Mouse (Mus musculus) liver, postnatal 0 days (tissue): ENCODE measurements at regions not wholly inside any gene's neighbourhood (a gene's known extent, or its start where the extent isn't known, plus 50 kb on each side); places are given as distances from the start of the nearest gene placed in this dataset.
"Not testable (repeated sequence)": the region's sequence is repeated elsewhere in the genome, so short reads cannot be mapped to it uniquely, and the experiment has no call there.

Experiments used
- ATAC-seq: fragments of 200-750 bp; cut with Nextera tagmentation; 2 replicates; pipeline ENCODE4 v1.8.0; 2017; ENCODE audit warnings: mild to moderate bottlenecking, moderate library complexity
- DNase-seq: peaks from one replicate; pipeline ENCODE4 v3.0.0-alpha.2; 2016
- H3K27ac ChIP-seq: fragments of 300-500 bp; sonication (generic); 2 replicates; pipeline ENCODE4 v1.5.1; 2014; ENCODE audit warnings: antibody characterized with exemption, moderate library complexity, mild to moderate bottlenecking, low read depth
- H3K27me3 ChIP-seq: fragments of 300-500 bp; sonication (generic); 2 replicates; pipeline ENCODE4 v1.6.1; 2014; ENCODE audit warnings: low read length, control low read depth, mixed read lengths; ENCODE audit not compliant: insufficient read depth
- H3K36me3 ChIP-seq: fragments of 300-500 bp; sonication (generic); replicated peaks from 2 replicates; pipeline ENCODE4 v1.6.1; 2014; ENCODE audit warnings: mild to moderate bottlenecking, control low read depth, low read length, moderate library complexity, mixed read lengths; ENCODE audit not compliant: insufficient read depth
- H3K4me1 ChIP-seq: fragments of 300-500 bp; sonication (generic); 2 replicates; pipeline ENCODE4 v1.6.1; 2014; ENCODE audit warnings: antibody characterized with exemption, mild to moderate bottlenecking, control low read depth; ENCODE audit not compliant: insufficient read depth
- H3K4me2 ChIP-seq: fragments of 300-500 bp; sonication (generic); 2 replicates; pipeline ENCODE4 v1.6.1; 2014; ENCODE audit warnings: low read depth, mild to moderate bottlenecking, low read length, moderate library complexity, mixed read lengths
- H3K4me3 ChIP-seq: fragments of 300-500 bp; sonication (generic); 2 replicates; pipeline ENCODE4 v1.5.1; 2014; ENCODE audit warnings: low read depth, low read length
- H3K9ac ChIP-seq: fragments of 300-500 bp; sonication (generic); replicated peaks from 2 replicates; pipeline ENCODE4 v1.6.1; 2014; ENCODE audit warnings: mild to moderate bottlenecking, moderate library complexity
- H3K9me3 ChIP-seq: fragments of 300-500 bp; sonication (generic); 2 replicates; pipeline ENCODE4 v1.6.1; 2016; ENCODE audit warnings: mild to moderate bottlenecking, control low read depth, low read length, mixed read lengths
- CTCF ChIP-seq: sonication (generic); IDR thresholded peaks from 2 replicates; pipeline ENCODE4 v1.5.1; 2016; ENCODE audit warnings: antibody characterized with exemption, low read depth
- EP300 ChIP-seq: IDR thresholded peaks from 2 replicates; pipeline ENCODE4 v1.6.1; 2016; ENCODE audit warnings: antibody characterized with exemption, low read depth, mild to moderate bottlenecking
- WGBS: fragments of 180-500 bp; shearing (Covaris S2); extraction: QIAGEN DNeasy Blood & Tissue Kit; methylation state at CpG from one replicate; pipeline ENCODE4 v1.1.7; 2014; ENCODE audit not compliant: insufficient replicate concordance; 5-methylcytosine and 5-hydroxymethylcytosine counted together

DNA sequence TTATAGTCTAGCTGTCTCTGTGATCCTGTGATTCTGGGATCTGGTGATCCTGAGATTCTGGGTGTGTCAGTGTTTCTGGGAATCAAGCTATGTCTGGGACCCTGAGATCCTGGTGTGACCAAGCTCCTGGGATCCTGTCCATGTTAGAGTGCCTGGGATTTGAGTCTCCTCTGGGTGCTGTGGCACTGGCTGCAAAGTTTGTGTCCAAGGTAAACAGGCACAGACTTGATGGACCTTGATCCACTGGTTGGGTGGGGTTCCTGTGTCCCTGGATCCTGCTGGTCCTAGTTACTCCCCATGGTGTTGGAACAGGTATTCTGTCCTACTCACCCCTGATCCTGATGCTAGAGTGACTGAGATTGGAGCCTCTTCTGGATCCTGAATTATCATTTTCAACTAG lies 818.4 kb downstream of the Triml1 start:
- Histone ChIP-seq H3K4me3 (no peak overlapping the region), H3K36me3 (no peaks in the 10 kb centered on the region), H3K4me2 (no peak overlapping the region), H3K27me3 (no peaks in the 10 kb centered on the region), H3K27ac (no peak overlapping the region), H3K4me1 (no peaks in the 10 kb centered on the region), H3K9ac (no peak overlapping the region), H3K9me3 (no peaks in the 10 kb centered on the region)
- ATAC-seq (no peak), DNase-seq (no peak)
- no peak for TF ChIP-seq CTCF
- no peak for TF ChIP-seq EP300

- Histone ChIP-seq H3K36me3 (no peaks in the 10 kb centered on the region), H3K4me1 (no peaks in the 10 kb centered on the region), H3K4me2 (no peak overlapping the region), H3K4me3 (no peak overlapping the region), H3K27ac (no peak overlapping the region), H3K27me3 (no peaks in the 10 kb centered on the region), H3K9ac (no peak overlapping the region), H3K9me3 (no peaks in the 10 kb centered on the region)
- ATAC-seq (no peak), DNase-seq (no peak)
- no peak for TF ChIP-seq EP300
- no peak for TF ChIP-seq CTCF
- WGBS: 63% methylated on average over 1 of the region's 1 CpGs
These were observed 830.2 kb downstream of the Triml1 start for GRCm38 (mm10) chr8:42311060-42311459.

DNA sequence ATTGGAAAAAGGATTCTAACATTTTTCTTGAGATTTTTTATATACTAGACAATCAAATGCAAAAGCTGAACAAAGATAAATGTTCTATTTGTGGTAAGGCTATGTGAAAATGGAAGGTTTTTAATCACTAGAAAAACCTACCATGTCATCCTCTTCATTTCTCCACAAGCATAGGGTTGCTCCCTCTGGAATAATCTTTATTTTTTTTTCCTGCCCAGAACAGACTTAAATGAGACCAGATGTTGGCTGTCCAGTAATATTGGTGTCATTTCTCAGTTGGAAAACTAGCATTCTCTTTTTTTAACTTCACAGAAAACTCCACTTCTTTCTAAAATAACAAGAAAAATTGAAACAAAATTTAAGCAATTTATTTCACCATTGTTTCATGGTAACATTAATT lies 849.9 kb downstream of the Triml1 start:
- no peak for TF ChIP-seq CTCF
- TF ChIP-seq EP300: no peak

DNA sequence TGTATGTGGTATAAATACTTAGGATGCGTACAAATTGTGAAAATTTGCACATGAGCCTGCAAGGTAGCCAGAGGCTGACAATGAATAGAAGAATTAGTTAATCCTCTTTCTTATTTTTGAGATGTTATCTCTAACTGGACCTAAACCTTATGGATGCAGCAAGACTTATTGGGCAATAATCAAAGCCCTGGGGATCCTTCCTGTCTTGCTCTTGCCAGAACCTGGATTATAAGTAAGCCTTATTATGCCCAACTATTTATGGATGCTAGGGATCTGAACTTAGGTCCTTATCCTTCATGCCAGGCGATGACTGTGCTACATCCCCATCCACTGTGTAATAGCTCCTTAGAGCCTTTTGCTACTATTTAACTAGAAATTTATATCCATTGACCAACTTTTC lies 859.3 kb downstream of the Triml1 start:
- Histone ChIP-seq H3K9ac (no peak overlapping the region), H3K9me3 (no peaks in the 10 kb centered on the region), H3K4me1 (no peaks in the 10 kb centered on the region), H3K4me3 (no peak overlapping the region), H3K27ac (no peak overlapping the region), H3K27me3 (no peaks in the 10 kb centered on the region), H3K4me2 (no peak overlapping the region), H3K36me3 (no peaks in the 10 kb centered on the region)
- DNase-seq: no peak
- no peak for TF ChIP-seq EP300
- no peak for TF ChIP-seq CTCF
- ATAC-seq: no peak
- WGBS: 73% methylated on average over 2 of the region's 2 CpGs

More for the DNA sequence above, 849.9 kb downstream of the Triml1 start:
- H3K9me3 ChIP-seq: no peaks in the 10 kb centered on the region
- H3K27ac ChIP-seq: no peak overlapping the region
- no peak for ATAC-seq
- no peak overlapping the region for H3K9ac ChIP-seq
- H3K4me2 ChIP-seq: no peak overlapping the region
- no peak overlapping the region for H3K4me3 ChIP-seq
- H3K36me3 ChIP-seq: no peaks in the 10 kb centered on the region
- no peak for DNase-seq
- H3K27me3 ChIP-seq: no peaks in the 10 kb centered on the region
- no peaks in the 10 kb centered on the region for H3K4me1 ChIP-seq

DNA sequence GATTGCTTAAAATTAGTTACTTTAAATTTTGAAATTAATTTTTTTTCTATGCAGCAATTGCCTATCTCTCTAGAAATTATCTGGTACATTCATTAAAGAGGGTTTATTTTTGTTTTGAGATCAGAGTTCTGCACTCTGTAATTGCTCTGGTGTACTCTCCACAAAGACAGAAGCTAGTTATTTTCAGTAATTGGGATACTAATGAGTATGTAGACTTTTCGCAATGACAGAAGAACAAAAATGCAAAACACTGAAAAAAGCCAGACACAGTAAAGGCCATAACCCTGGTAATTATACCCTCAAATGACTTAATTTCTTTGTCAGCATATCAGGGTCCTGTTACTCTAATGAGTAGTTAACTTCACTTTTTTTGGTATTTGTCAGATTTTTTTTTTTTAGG lies 836.5 kb upstream of the Frg1 start:
- H3K27me3 ChIP-seq: no peaks in the 10 kb centered on the region
- no peaks in the 10 kb centered on the region for H3K36me3 ChIP-seq
- WGBS: 77% methylated on average over 1 of the region's 1 CpGs
- H3K9me3 ChIP-seq: no peaks in the 10 kb centered on the region
- no peaks in the 10 kb centered on the region for H3K4me1 ChIP-seq
- H3K4me3 ChIP-seq: no peak overlapping the region
- no peak for TF ChIP-seq EP300
- TF ChIP-seq CTCF: no peak
- ATAC-seq (no peak), DNase-seq (no peak)
- no peak overlapping the region for H3K4me2 ChIP-seq
- no peak overlapping the region for H3K9ac ChIP-seq
- H3K27ac ChIP-seq: no peak overlapping the region

DNA sequence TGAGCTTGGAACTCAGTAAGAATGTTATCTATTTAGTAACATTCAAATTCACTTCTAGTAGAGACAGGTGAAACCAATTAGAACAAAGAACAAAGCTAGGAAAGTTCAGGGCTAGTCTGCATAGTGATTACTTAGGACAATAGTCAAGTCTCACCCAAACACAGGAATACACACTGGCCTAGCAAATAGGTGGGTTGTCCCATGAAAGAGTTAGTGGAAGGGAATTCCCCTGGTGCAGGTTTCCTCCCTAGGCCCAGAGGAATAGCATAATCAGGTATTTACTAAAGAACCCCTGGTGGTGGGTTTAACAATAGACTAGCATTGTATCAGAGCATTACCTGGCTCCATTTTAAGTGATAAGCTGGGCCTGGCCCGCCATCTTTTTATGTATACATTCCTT lies 825.4 kb upstream of the Frg1 start:
- not testable (repeated sequence) for H3K4me1 ChIP-seq, DNase-seq, H3K9ac ChIP-seq, H3K27ac ChIP-seq, H3K9me3 ChIP-seq, H3K4me3 ChIP-seq, ATAC-seq, H3K36me3 ChIP-seq, H3K27me3 ChIP-seq, H3K4me2 ChIP-seq
- WGBS: 50% methylated on average over 1 of the region's 1 CpGs

DNA sequence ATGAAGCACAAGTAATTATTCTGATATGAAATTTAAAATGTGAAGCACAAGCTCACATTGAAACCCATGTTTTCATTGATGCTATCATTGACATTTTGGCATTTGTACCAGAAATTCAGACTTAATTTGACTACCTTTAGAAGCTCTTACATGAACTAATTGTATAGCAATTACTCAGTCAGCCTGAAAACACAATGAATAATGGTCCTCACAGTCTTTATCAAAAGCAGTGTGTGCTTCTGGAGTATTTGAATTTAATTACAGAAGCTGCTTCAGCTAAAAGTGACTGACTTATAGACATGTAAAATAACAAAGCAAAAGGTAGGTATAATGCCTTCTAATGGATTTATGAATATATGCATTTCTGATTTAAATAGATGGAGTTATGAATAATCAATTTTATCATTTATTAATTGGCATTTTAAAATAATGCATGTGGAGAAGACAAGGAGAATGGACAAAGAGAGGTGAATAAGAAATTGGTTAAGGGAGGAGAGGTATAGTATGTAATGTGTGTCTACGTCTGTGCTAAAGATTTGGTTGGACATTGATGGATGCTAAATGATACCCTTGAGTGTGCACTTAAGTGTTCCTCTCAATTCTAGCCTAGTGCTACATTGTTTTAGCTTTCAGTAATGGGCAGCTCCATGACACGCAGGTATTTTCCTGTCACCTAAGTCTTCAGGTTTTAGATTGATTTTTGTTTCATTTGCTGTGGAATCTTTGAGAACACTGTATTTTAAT lies 803.2 kb upstream of the Frg1 start:
- no peak overlapping the region for H3K9ac ChIP-seq
- no peaks in the 10 kb centered on the region for H3K9me3 ChIP-seq
- H3K36me3 ChIP-seq: no peaks in the 10 kb centered on the region
- H3K4me1 ChIP-seq: no peaks in the 10 kb centered on the region
- H3K4me2 ChIP-seq: no peak overlapping the region
- no peak for DNase-seq
- 71% methylated on average over 2 of the region's 2 CpGs for WGBS
- no peak overlapping the region for H3K27ac ChIP-seq
- no peak overlapping the region for H3K4me3 ChIP-seq
- no peak for TF ChIP-seq EP300
- TF ChIP-seq CTCF: no peak
- ATAC-seq: no peak
- no peaks in the 10 kb centered on the region for H3K27me3 ChIP-seq
